Mouse (Mus musculus): Measurements from ENCODE around the gene Krt71. TPM values are rescaled to one million over a fixed set of nuclear protein-coding genes. Genes with fewer than 3 reads are reported as not detected.

Krt71 gene
- polyA plus RNA-seq, 1 experiment: not detected

DNA sequence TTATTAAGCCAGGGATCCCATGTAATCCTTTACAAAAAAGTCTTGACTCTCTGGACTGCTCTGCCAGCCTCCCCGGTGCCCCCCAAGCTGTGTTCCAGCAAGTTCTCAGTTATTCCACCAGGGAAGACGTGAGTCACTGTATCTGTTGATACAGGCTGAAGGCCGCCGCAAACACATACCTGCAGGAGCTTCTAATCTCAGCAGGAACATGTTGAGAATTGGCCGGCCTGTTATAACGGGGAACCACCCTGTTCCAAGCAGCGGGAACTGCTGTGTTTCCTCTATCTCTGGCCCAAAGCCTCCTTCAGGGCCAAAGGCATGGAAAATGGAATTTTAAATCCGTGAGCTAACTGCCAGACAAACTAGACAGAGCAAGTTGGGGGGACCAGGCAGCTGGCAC is 29.2 kb downstream of the Krt71 start:
- no peak overlapping the region for H3K27ac ChIP-seq (ENCODE audit: insufficient read depth, low read length)
- H3K4me1 ChIP-seq (ENCODE audit: control insufficient read depth, insufficient read depth, low read length): no peaks in the 10 kb centered on the region
- H3K27me3 ChIP-seq (ENCODE audit: control insufficient read depth, insufficient read depth, low read length, poor library complexity, severe bottlenecking): no peaks in the 10 kb centered on the region
- no peak overlapping the region for H3K9ac ChIP-seq (ENCODE audit: low read depth, poor library complexity, severe bottlenecking)
- TF ChIP-seq CTCF (IDR thresholded peaks at IDR 0.05; ENCODE audit: low read depth, low read length) (no peak), EP300 (IDR thresholded peaks at IDR 0.05; ENCODE audit: insufficient read depth, low read depth, low read length) (no peak), POLR2A (IDR thresholded peaks at IDR 0.05; ENCODE audit: insufficient read depth, low read length) (no peak)
- H3K9me3 ChIP-seq (replicated peaks; ENCODE audit: control insufficient read depth, insufficient read depth, low read length, poor library complexity, severe bottlenecking): no peaks in the 10 kb centered on the region
- no peaks in the 10 kb centered on the region for H3K36me3 ChIP-seq (ENCODE audit: control insufficient read depth, insufficient read depth, low read length, poor library complexity, severe bottlenecking)
- no peak overlapping the region for H3K4me3 ChIP-seq (ENCODE audit: low read depth, low read length)

DNA sequence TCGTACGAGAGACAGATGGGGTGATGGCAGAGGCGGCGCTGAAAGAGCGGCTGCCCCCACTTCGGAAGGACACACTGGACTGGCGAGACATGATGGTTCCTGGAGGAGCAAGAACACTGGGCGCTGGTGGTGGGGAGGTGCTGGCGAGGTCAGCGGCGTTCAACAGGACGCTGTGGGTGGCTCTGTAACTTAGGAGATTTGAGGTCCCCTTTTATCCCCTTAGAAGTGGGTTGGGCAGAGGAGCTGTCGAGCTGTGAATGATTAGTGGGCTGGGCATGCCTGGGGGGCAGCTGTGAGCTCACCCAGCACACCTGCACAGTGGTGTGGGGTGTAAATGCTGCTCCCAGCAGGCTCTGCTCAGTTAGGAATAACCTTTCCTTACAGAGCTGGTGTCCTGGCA is 30.2 kb downstream of the Krt71 start, which contains the start of gene Krt5:
Gene Krt5 (minus strand): TSS at position 179 of the 400 bp plus-strand sequence.
- no peaks in the 10 kb centered on the region for H3K9me3 ChIP-seq (replicated peaks; ENCODE audit: control insufficient read depth, insufficient read depth, low read length, poor library complexity, severe bottlenecking)
- no peak for TF ChIP-seq POLR2A (IDR thresholded peaks at IDR 0.05; ENCODE audit: insufficient read depth, low read length)
- no peak for TF ChIP-seq EP300 (IDR thresholded peaks at IDR 0.05; ENCODE audit: insufficient read depth, low read depth, low read length)
- TF ChIP-seq CTCF (IDR thresholded peaks at IDR 0.05; ENCODE audit: low read depth, low read length): no peak
- no peaks in the 10 kb centered on the region for H3K27me3 ChIP-seq (ENCODE audit: control insufficient read depth, insufficient read depth, low read length, poor library complexity, severe bottlenecking)
- no peaks in the 10 kb centered on the region for H3K4me1 ChIP-seq (ENCODE audit: control insufficient read depth, insufficient read depth, low read length)
- no peaks in the 10 kb centered on the region for H3K36me3 ChIP-seq (ENCODE audit: control insufficient read depth, insufficient read depth, low read length, poor library complexity, severe bottlenecking)
- H3K27ac ChIP-seq (ENCODE audit: insufficient read depth, low read length): no peak within 1 kb of the TSS
- no peak within 1 kb of the TSS for H3K9ac ChIP-seq (ENCODE audit: low read depth, poor library complexity, severe bottlenecking)
- H3K4me3 ChIP-seq (ENCODE audit: low read depth, low read length): no peak within 1 kb of the TSS

DNA sequence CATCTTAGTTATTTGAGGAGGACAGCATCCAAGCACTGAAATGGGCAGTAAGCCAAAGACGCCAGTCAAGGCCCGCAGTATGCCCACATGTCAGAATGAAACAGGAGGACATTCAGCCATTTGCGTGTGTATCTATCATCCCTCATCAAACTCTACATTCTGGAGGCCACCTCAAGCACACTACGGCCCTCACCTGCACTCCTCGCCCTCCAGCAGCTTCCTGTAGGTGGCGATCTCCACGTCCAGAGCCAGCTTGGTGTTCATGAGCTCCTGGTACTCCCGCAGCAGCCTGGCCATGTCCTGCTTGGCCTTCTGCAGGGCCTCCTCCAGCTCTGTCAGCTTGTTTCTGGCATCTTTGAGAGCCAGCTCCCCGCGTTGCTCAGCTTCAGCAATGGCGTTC is 34.2 kb downstream of the Krt71 start:
- Histone ChIP-seq H3K4me1 (ENCODE audit: control insufficient read depth, insufficient read depth, low read length) (no peaks in the 10 kb centered on the region), H3K4me3 (ENCODE audit: low read depth, low read length) (no peak overlapping the region), H3K27me3 (ENCODE audit: control insufficient read depth, insufficient read depth, low read length, poor library complexity, severe bottlenecking) (no peaks in the 10 kb centered on the region), H3K9me3 (replicated peaks; ENCODE audit: control insufficient read depth, insufficient read depth, low read length, poor library complexity, severe bottlenecking) (no peaks in the 10 kb centered on the region), H3K9ac (ENCODE audit: low read depth, poor library complexity, severe bottlenecking) (no peak overlapping the region), H3K27ac (ENCODE audit: insufficient read depth, low read length) (no peak overlapping the region), H3K36me3 (ENCODE audit: control insufficient read depth, insufficient read depth, low read length, poor library complexity, severe bottlenecking) (no peaks in the 10 kb centered on the region)
- TF ChIP-seq POLR2A (IDR thresholded peaks at IDR 0.05; ENCODE audit: insufficient read depth, low read length): no peak
- peak; percentile 42 for TF ChIP-seq CTCF (IDR thresholded peaks at IDR 0.05; ENCODE audit: low read depth, low read length)

DNA sequence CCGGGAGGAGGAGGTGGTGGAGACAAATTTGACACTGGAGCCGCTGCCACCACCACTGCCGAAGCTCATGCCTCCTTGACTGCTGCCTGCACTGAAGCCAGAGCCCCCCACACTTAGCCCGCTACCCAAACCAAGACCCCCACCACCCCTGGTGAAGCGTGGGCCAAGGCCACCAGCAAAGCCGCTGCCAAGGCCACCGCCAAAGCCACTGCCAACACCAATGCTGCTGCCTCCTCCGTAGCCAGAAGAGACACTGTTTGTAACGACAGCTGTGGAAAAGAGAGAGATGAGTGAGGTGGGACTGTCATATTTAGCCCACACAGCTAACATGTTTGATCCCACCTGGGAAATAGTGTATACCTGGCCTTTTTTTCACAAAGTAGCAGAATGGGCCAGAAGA is 35.5 kb downstream of the Krt71 start:
- Histone ChIP-seq H3K9me3 (replicated peaks; ENCODE audit: control insufficient read depth, insufficient read depth, low read length, poor library complexity, severe bottlenecking) (no peaks in the 10 kb centered on the region), H3K9ac (ENCODE audit: low read depth, poor library complexity, severe bottlenecking) (no peak overlapping the region), H3K4me1 (ENCODE audit: control insufficient read depth, insufficient read depth, low read length) (no peaks in the 10 kb centered on the region), H3K4me3 (ENCODE audit: low read depth, low read length) (no peak overlapping the region), H3K36me3 (ENCODE audit: control insufficient read depth, insufficient read depth, low read length, poor library complexity, severe bottlenecking) (no peaks in the 10 kb centered on the region), H3K27ac (ENCODE audit: insufficient read depth, low read length) (no peak overlapping the region), H3K27me3 (ENCODE audit: control insufficient read depth, insufficient read depth, low read length, poor library complexity, severe bottlenecking) (no peaks in the 10 kb centered on the region)
- TF ChIP-seq CTCF (IDR thresholded peaks at IDR 0.05; ENCODE audit: low read depth, low read length): no peak
- no peak for TF ChIP-seq EP300 (IDR thresholded peaks at IDR 0.05; ENCODE audit: insufficient read depth, low read depth, low read length)
- no peak for TF ChIP-seq POLR2A (IDR thresholded peaks at IDR 0.05; ENCODE audit: insufficient read depth, low read length)

DNA sequence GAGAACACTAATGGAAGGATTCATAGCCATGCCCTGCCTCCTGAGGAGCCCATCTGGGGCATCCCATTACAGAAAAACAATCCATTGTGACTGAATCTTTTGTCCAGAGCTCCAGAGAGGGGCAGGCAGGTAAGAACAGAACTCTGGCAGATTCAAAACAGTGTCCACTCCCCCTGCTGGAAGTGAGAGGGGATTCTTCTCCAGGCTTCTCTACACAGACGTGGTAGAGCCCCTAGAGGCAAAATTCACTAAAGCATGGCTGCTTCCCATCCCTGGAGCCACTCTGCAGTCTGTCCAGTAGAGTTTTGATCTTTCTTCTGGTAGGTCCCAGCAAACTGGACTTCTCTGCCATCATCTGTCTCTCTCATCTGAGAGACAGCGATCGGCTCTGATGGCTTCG is 38.8 kb downstream of the Krt71 start:
- Histone ChIP-seq H3K27ac (ENCODE audit: insufficient read depth, low read length) (no peak overlapping the region), H3K27me3 (ENCODE audit: control insufficient read depth, insufficient read depth, low read length, poor library complexity, severe bottlenecking) (no peaks in the 10 kb centered on the region), H3K9ac (ENCODE audit: low read depth, poor library complexity, severe bottlenecking) (no peak overlapping the region), H3K9me3 (replicated peaks; ENCODE audit: control insufficient read depth, insufficient read depth, low read length, poor library complexity, severe bottlenecking) (no peaks in the 10 kb centered on the region), H3K4me1 (ENCODE audit: control insufficient read depth, insufficient read depth, low read length) (no peaks in the 10 kb centered on the region), H3K4me3 (ENCODE audit: low read depth, low read length) (no peak overlapping the region), H3K36me3 (ENCODE audit: control insufficient read depth, insufficient read depth, low read length, poor library complexity, severe bottlenecking) (no peaks in the 10 kb centered on the region)
- TF ChIP-seq CTCF (IDR thresholded peaks at IDR 0.05; ENCODE audit: low read depth, low read length) (no peak), POLR2A (IDR thresholded peaks at IDR 0.05; ENCODE audit: insufficient read depth, low read length) (no peak), EP300 (IDR thresholded peaks at IDR 0.05; ENCODE audit: insufficient read depth, low read depth, low read length) (no peak)

DNA sequence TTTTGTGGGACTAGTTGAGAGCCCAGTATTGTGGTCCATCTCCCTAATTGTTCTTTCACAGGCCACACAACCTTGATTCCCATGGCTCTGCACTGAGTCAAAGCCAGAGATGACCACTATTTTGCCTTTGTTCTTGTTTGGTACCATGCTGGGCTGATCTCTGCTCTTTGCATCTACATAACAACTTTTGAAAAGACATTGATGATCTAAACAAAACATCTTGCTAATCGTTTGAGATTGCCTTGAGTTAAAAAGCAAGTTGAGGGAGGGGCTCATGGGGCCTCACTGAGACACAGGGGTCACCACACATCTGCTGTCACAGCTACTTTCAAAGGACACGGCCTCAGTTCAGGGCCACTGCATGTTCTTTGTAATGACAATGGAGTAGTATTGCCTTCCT is 40.5 kb downstream of the Krt71 start:
- no peak for TF ChIP-seq CTCF (IDR thresholded peaks at IDR 0.05; ENCODE audit: low read depth, low read length)
- no peak for TF ChIP-seq POLR2A (IDR thresholded peaks at IDR 0.05; ENCODE audit: insufficient read depth, low read length)
- no peak for TF ChIP-seq EP300 (IDR thresholded peaks at IDR 0.05; ENCODE audit: insufficient read depth, low read depth, low read length)
- no peak overlapping the region for H3K4me3 ChIP-seq (ENCODE audit: low read depth, low read length)
- no peaks in the 10 kb centered on the region for H3K27me3 ChIP-seq (ENCODE audit: control insufficient read depth, insufficient read depth, low read length, poor library complexity, severe bottlenecking)
- no peak overlapping the region for H3K9ac ChIP-seq (ENCODE audit: low read depth, poor library complexity, severe bottlenecking)
- H3K27ac ChIP-seq (ENCODE audit: insufficient read depth, low read length): no peak overlapping the region
- no peaks in the 10 kb centered on the region for H3K9me3 ChIP-seq (replicated peaks; ENCODE audit: control insufficient read depth, insufficient read depth, low read length, poor library complexity, severe bottlenecking)
- H3K36me3 ChIP-seq (ENCODE audit: control insufficient read depth, insufficient read depth, low read length, poor library complexity, severe bottlenecking): no peaks in the 10 kb centered on the region
- H3K4me1 ChIP-seq (ENCODE audit: control insufficient read depth, insufficient read depth, low read length): no peaks in the 10 kb centered on the region
